Mouse (Mus musculus) intestine, embryonic 16.5 days (tissue): ENCODE results near the gene Pappa. TPM values are rescaled to one million over a fixed set of nuclear protein-coding genes. Genes with fewer than 3 reads are reported as not detected.

Experiments used
- ATAC-seq: fragments of 200-750 bp; cut with Nextera tagmentation; 2 replicates; pipeline ENCODE4 v1.8.0; 2017; ENCODE audit warnings: moderate TSS enrichment, moderate library complexity
- H3K27ac ChIP-seq: fragments of 300-500 bp; sonication (generic); 2 replicates; pipeline ENCODE4 v1.5.1; 2014; ENCODE audit warnings: mild to moderate bottlenecking, low read length
- H3K27me3 ChIP-seq: fragments of 300-500 bp; sonication (generic); replicated peaks from 2 replicates; pipeline ENCODE4 v1.6.1; 2014; ENCODE audit warnings: low read length, control low read depth, mixed read lengths; ENCODE audit not compliant: control insufficient read depth, insufficient read depth
- H3K36me3 ChIP-seq: fragments of 300-500 bp; sonication (generic); 2 replicates; pipeline ENCODE4 v1.6.1; 2014; ENCODE audit warnings: low read length, control low read depth; ENCODE audit not compliant: control insufficient read depth, insufficient read depth
- H3K4me1 ChIP-seq: fragments of 300-500 bp; sonication (generic); 2 replicates; pipeline ENCODE4 v1.6.1; 2014; ENCODE audit warnings: low read length, control low read depth, mixed read lengths; ENCODE audit not compliant: control insufficient read depth, insufficient read depth
- H3K4me2 ChIP-seq: fragments of 300-500 bp; sonication (generic); 2 replicates; pipeline ENCODE4 v1.6.1; 2014; ENCODE audit warnings: low read depth, low read length, control low read depth
- H3K4me3 ChIP-seq: fragments of 300-500 bp; sonication (generic); 2 replicates; pipeline ENCODE4 v1.5.1; 2014; ENCODE audit warnings: mild to moderate bottlenecking, low read length
- H3K9ac ChIP-seq: fragments of 300-500 bp; sonication (generic); 2 replicates; pipeline ENCODE4 v1.6.1; 2014; ENCODE audit warnings: low read depth, low read length
- H3K9me3 ChIP-seq: fragments of 300-500 bp; sonication (generic); 2 replicates; pipeline ENCODE4 v1.6.1; 2016; ENCODE audit warnings: low read length, control low read depth; ENCODE audit not compliant: control insufficient read depth
- WGBS: fragments of 180-500 bp; shearing (Covaris S2); extraction: QIAGEN DNeasy Blood & Tissue Kit; methylation state at CpG from one replicate; pipeline ENCODE4 v1.1.7; 2014; 5-methylcytosine and 5-hydroxymethylcytosine counted together
- polyA plus RNA-seq: library from polyadenylated mRNA; unstranded; fragments of >200 nt; fragmentation: Nextera tagmentation; extraction: Ambion mirVana; gene quantifications from 2 replicates; pipeline ENCODE4 v1.2.1, GENCODE M21; 2015

Gene Pappa
- 0.53 and 0.61 TPM in 2 replicates for polyA plus RNA-seq

GRCm38 (mm10) chr4:65123741-65124224 is at the start of gene Pappa:
Pappa (plus strand) TSS chr4:65124174.
- ATAC-seq: no peak
- Histone ChIP-seq H3K9me3 (no peaks in the 10 kb centered on the region), H3K36me3 (no peaks in the 10 kb centered on the region), H3K9ac (peak within 1 kb of the TSS; percentile 62), H3K27ac (no peak within 1 kb of the TSS), H3K4me3 (peak within 1 kb of the TSS; percentile 54), H3K4me1 (peaks cover 7% of the 10 kb centered on the region; the same call in 1 of the 2 replicates), H3K4me2 (peak within 1 kb of the TSS; percentile 89), H3K27me3 (peaks cover 7% of the 10 kb centered on the region)
- under 1% methylated on average over 15 of the region's 16 CpGs for WGBS

DNA sequence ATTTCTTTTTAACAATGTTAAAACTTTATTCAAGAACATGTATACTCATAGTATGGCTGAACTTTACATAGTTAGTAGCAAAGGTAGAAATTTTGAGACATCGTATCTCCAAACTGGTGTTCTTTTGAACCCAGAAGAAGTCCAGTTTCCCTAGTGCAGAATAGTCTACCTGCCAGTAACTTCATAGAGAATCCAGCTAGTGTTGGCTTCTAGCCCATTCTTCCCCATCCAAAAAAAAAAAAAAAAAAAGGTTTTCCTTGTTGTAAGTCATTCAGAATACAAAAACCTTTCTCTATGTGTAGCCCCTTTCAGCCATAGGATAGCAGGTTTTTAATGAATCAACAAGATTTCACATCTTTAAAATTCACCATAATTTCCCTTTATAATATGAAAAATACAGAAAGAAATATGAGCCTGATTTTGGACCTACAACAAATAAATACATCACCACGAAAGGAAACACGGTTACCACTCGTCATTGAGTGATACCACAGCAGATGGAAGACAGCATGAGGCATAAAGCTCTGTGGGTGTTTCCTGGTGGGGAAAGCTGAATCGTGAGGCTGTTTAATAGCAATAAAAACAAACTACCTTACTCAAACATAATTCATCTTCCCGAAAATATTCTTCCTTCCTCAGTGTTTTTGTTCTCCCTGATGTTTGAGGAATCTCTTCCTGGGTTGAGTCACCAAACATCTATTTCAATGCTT is 45.9 kb upstream of the Pappa start:
- Histone ChIP-seq H3K4me1 (no peaks in the 10 kb centered on the region), H3K9me3 (no peaks in the 10 kb centered on the region), H3K36me3 (no peaks in the 10 kb centered on the region), H3K9ac (no peak overlapping the region), H3K4me2 (no peak overlapping the region), H3K4me3 (no peak overlapping the region), H3K27ac (no peak overlapping the region), H3K27me3 (no peaks in the 10 kb centered on the region)
- no peak for ATAC-seq
- 78% methylated on average over 6 of the region's 6 CpGs for WGBS

GRCm38 (mm10) chr4:65086864-65087263 is 37.1 kb upstream of the Pappa start:
- H3K27me3 ChIP-seq: no peaks in the 10 kb centered on the region
- no peak for ATAC-seq
- no peak overlapping the region for H3K9ac ChIP-seq
- H3K4me3 ChIP-seq: no peak overlapping the region
- WGBS: 79% methylated on average over 1 of the region's 1 CpGs
- no peaks in the 10 kb centered on the region for H3K4me1 ChIP-seq
- no peaks in the 10 kb centered on the region for H3K9me3 ChIP-seq
- H3K36me3 ChIP-seq: no peaks in the 10 kb centered on the region
- no peak overlapping the region for H3K4me2 ChIP-seq
- H3K27ac ChIP-seq: no peak overlapping the region

- ATAC-seq: no peak
- H3K9ac ChIP-seq: no peak overlapping the region
- H3K4me3 ChIP-seq: no peak overlapping the region
- no peaks in the 10 kb centered on the region for H3K9me3 ChIP-seq
- H3K27me3 ChIP-seq: no peaks in the 10 kb centered on the region
- no peak overlapping the region for H3K4me2 ChIP-seq
- no peaks in the 10 kb centered on the region for H3K4me1 ChIP-seq
- 84% methylated on average over 5 of the region's 5 CpGs for WGBS
- no peaks in the 10 kb centered on the region for H3K36me3 ChIP-seq
- no peak overlapping the region for H3K27ac ChIP-seq
Measured at GRCm38 (mm10) chr4:65087592-65087991, 36.4 kb upstream of the Pappa start.

DNA sequence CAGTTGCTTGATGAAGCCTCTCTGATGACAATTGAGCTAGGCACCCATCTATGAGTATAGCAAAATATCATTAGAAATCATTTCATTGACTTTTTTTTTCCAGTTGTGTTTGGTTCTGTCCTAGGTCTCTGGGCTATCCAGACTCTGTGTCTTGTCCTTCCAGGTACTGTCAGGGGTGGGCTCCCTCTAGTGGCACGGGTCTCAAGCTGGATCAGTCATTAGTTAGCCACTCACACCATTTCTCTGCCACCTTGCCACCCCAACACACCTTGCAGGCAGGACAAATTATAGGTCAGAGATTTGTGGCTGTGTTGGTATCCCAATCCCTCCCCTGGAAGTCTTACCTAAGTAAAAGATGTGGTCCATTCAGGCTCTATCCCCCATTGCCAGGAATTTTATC is 31.8 kb upstream of the Pappa start:
- no peaks in the 10 kb centered on the region for H3K9me3 ChIP-seq
- no peaks in the 10 kb centered on the region for H3K27me3 ChIP-seq
- ATAC-seq: no peak
- H3K27ac ChIP-seq: no peak overlapping the region
- no peak overlapping the region for H3K4me3 ChIP-seq
- no peaks in the 10 kb centered on the region for H3K4me1 ChIP-seq
- H3K9ac ChIP-seq: no peak overlapping the region
- no peak overlapping the region for H3K4me2 ChIP-seq
- WGBS: 25% methylated on average over 1 of the region's 1 CpGs
- no peaks in the 10 kb centered on the region for H3K36me3 ChIP-seq

DNA sequence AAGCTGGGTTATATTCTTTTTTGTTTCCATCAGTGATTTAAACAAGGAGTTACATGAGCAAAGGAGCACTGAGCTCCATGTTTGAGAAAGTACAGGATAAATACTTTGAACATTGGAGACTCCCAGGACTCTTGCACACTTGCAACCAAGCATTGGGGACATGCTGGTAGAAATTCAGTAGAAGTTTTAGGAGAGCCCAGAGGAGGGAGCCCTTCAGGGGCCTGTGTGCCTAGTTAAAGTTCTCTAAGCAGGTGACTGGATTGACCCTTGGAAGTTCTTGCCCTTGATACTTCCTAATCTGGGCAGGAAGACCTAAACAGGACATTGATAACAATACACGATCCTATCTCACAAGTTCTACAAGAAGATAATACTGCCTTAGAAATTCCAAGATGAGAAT is 3.6 kb upstream of the Pappa start:
- no peak for ATAC-seq
- peaks cover 7% of the 10 kb centered on the region; the same call in 1 of the 2 replicates for H3K4me1 ChIP-seq
- no peaks in the 10 kb centered on the region for H3K9me3 ChIP-seq
- H3K4me2 ChIP-seq: no peak overlapping the region
- no peak overlapping the region for H3K9ac ChIP-seq
- 56% methylated on average over 1 of the region's 1 CpGs for WGBS
- H3K4me3 ChIP-seq: no peak overlapping the region
- H3K36me3 ChIP-seq: no peaks in the 10 kb centered on the region
- no peak overlapping the region for H3K27ac ChIP-seq
- peaks cover 7% of the 10 kb centered on the region for H3K27me3 ChIP-seq

GRCm38 (mm10) chr4:65122841-65123240 is 1.1 kb upstream of the Pappa start:
- Histone ChIP-seq H3K9me3 (no peaks in the 10 kb centered on the region), H3K27me3 (peaks cover 7% of the 10 kb centered on the region), H3K4me2 (no peak overlapping the region), H3K4me1 (peaks cover 7% of the 10 kb centered on the region; the same call in 1 of the 2 replicates), H3K27ac (no peak overlapping the region), H3K36me3 (no peaks in the 10 kb centered on the region), H3K4me3 (no peak overlapping the region), H3K9ac (no peak overlapping the region)
- WGBS: 1% methylated on average over 2 of the region's 2 CpGs
- no peak for ATAC-seq

- ATAC-seq: peak; percentile 37; the same call in 1 of the 2 replicates
- Histone ChIP-seq H3K4me1 (peaks cover 7% of the 10 kb centered on the region; the same call in 1 of the 2 replicates), H3K36me3 (no peaks in the 10 kb centered on the region), H3K4me3 (peak overlapping the region; percentile 54), H3K9me3 (no peaks in the 10 kb centered on the region), H3K9ac (peak overlapping the region; percentile 62), H3K27me3 (peaks cover 7% of the 10 kb centered on the region), H3K27ac (no peak overlapping the region), H3K4me2 (peak overlapping the region; percentile 89)
- WGBS: 1% methylated on average over 72 of the region's 80 CpGs
Measured at GRCm38 (mm10) chr4:65124369-65125151, 586 bp downstream of the Pappa start.
